Mouse (Mus musculus) inflammation-experienced regulatory T-cells, adult 6 months (primary cell): ENCODE measurements around the gene Osbp. TPM values are rescaled to one million over a fixed set of nuclear protein-coding genes. Genes with fewer than 3 reads are reported as not detected.

Experiments used
- ATAC-seq: one replicate; pipeline ENCODE4 v1.8.0; 2017
- polyA plus RNA-seq, 3 experiments: library from polyadenylated mRNA; unstranded; fragments of 100-300 nt; shearing (Covaris generic); gene quantifications; one replicate each; pipeline ENCODE4 v1.2.1; 2017

The Osbp gene
- polyA plus RNA-seq, 3 experiments from 2014 or later: 7.1 to 8.4 (median 8.3) TPM

DNA sequence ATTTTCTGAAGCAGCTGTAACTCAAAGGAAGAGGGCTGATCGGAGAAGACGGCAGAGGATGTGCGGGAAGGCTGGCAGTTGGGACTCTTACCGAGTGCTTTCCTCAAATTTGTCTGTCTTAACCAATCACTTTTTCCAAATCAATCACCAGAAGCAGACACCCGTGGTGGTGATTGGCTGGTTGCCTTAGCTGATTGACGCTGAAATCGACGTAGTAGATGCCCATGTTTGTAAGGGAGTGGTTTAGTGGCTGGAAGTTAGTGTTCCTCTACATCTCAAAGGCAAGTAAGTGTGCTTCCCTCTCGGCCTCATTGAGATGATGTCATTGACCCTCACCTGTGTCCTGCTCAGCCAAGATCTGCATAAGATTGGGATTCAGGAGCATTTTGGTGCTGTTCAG is 26.3 kb downstream of the Osbp start:
- ATAC-seq: no peak

DNA sequence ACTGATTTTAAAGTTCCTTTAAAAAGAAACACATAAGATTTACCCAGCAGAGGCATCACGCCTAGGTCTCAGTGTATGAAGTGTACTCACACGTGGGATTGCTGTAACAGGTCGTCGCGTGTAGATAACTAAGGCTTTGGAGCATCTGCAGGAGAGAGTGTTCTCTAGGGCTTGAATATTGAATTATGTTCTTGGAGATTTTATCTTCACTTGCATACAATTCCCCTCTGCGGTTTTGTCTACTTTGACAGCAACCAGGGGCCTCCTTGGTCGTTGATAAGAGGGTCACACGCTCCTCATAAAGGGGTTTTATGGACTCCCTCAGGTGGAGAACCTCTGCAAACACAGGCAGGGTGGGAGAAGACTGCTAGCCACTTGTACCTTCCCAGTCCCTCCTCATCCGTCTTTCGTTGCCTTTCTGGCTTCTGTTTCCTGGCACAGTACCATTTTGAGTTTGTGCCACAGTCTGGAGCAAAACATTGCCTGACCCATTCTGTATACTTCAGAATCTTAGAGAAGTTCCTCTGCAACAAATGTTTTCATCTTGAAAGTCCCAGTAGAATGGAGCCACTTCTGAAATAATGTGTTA is 26.8 kb downstream of the Osbp start:
- ATAC-seq: no peak

- ATAC-seq: no peak
Measured at GRCm38 (mm10) chr19:11994703-11995431, 29.1 kb downstream of the Osbp start.

GRCm38 (mm10) chr19:11995722-11996448 is 30.1 kb downstream of the Osbp start:
- no peak for ATAC-seq

GRCm38 (mm10) chr19:12001686-12002085 is 35.9 kb downstream of the Osbp start:
- no peak for ATAC-seq

- ATAC-seq: peak; percentile 45
Measured at GRCm38 (mm10) chr19:12002125-12002524, 36.4 kb downstream of the Osbp start.

GRCm38 (mm10) chr19:12002791-12003190 is 37.0 kb downstream of the Osbp start:
- ATAC-seq: no peak

DNA sequence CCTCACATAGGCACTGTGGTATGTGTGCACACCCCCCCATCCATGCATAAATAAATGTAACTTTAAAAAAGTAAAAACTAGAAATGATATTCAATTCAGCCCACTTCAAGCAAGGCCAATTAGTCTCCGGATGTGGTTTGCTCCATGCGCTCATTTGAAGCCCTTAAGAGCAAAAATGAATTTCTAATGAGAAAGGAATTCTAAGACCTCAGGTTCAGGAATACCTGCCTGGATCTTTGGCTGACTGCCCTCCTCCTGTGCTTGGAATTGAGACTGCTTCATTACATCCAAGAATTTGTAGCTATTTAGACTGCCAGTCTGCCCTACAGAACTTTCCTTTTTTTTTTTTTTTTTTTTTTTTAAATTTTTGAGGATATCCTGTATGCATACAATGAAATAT is 37.8 kb downstream of the Osbp start:
- ATAC-seq: no peak

DNA sequence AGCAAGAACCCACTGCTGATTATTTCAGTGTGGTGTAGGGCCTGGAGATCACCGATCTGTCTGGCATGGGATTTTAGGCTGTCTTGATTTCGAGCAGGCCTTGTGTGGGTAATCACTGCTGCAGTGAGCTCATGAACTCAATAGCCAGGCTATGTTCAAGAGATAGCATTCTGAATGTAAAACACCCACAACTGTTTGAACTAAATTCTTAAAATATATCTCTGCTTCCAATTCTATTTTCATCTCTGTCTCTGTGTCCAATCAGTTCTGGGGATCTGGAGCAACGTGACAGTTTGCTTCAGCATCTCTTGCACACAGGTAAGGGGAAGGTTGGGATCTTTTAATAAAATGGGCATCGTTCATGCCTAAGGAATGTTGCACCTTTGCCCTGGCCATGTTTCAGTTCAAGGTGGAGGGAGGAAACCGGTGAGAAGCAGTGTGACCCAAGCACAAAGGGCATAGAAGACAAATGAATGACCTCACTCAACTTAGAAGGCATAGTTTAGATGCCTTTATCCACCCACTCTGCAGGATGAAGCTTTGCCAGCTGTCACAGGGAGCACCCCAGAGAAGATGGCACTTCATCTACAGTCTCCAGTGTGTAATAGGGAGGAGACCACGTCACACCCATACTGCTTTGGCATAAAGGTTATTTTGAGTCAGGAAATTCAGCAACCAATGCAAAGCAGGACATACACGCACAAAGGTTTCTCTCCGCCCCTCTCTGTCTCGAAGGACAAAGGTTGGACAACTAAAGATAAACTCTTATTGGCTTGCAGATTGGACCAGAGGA is 38.7 kb downstream of the Osbp start:
- no peak for ATAC-seq

DNA sequence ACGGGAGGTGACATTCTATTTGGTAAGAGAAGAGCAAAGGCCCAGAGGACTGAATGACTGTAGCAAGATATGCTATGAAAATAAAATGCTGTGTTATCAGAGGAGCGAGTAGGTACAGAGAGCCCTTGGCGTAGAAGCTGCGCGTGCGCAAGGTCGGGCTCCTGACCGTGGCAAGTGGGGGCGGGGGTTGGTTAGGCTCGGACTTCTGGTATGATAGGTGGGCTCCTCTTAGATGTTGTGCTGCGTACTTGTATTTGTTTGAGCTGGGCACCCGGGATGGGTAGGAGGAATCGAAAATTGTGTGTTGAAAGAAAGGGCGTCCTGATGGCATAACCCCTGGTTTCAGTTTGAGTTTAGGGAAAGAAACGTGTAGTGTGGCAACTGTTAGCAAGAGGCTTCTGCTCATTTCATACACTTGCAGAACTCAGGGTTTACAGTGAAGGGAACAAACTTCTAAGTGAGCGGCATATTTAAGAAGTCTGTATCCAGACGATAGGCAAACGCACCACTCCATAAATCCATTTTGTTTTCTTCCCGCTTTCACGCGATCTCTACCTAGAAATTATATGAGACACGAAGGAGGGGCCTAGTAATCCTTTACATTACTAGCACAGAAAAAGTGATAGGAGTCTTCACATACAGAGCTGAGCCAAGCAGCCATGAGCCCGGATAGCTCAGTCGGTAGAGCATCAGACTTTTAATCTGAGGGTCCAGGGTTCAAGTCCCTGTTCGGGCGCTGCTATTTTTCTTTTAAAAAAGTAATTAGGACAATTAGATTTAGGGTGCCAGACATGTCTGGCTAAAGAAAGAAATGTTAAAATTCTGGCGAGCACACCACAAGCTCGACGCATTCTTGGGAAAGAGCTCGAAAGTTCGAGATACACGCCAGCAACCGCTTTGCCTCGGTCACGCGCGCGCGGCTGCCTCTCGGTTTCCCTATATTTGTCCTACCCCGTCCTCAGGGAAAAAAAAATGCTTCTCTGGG is 39.9 kb downstream of the Osbp start:
- peak; percentile 60 for ATAC-seq

DNA sequence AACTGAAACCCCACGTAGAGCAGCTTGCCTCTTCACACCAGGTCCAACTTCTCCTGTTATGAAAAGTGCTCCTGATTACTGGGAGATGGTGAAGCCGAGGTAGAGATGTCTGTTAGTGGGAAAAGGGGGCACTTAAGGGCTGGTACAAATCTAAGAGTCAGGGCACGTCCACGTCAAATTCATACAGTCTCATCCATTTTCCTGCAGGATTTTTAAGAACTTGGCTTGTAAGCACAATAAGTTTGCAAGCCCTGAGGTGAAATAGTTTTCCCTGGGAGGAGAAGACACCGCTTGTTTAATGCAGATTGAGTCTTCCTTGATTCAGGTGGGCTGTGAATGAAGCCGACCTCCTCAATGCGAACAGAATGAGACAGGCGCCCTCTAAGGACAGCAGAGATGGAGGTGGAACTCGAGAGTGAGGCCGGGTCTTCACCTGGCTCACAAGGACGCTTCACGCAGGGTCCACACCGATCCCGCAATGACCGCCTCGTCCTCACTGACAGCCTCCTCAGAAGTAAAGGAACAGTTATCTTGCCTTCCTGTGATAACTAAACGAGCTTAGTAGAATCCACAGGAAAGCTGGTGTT is 40.7 kb downstream of the Osbp start:
- ATAC-seq: no peak

GRCm38 (mm10) chr19:12007105-12007931 is 41.6 kb downstream of the Osbp start:
- ATAC-seq: no peak

DNA sequence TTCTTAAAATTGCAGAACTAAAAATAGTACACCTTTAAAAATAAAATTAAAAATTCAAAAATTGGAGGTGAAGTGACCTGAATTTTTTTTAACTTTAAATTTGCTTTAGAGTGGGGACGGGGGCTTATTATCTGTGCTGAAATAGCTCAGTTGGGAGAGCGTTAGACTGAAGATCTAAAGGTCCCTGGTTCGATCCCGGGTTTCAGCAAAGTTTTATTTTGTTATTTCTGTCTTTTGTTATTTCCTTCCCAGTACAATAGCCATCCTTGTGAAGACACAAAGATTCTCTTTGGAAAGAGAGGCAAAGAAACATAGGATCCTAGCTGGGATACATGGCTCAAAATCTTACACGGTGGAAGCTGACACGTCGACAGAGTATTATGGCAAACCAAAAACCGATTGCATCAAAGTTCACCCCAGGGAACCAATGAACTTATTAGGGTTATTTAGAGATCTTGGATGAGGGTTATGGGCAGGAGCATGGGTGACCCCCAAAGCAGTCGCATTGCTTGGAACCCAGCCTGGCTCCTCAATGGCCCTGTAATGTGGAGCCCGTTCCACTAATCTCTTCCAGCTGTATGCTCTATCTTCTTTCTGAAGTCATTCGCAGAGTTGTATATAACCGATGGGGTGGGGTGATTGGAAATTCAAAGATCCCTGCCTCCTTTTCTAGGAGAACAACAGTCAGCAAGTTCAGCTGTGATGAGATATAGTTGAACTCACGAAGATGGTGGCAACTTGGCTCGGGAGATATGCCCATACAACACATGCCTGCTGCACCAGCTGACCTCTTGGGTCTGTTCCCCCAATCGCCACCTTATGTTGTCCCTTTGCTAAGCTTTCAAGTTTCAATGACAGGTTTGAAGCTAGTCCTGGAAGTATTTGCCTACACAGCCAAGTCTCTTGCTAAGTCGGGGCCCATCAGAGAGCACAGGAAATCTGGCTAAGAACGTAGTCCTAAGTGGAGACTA is 43.0 kb downstream of the Osbp start:
- ATAC-seq: no peak

- ATAC-seq: peak; percentile 11
Measured at GRCm38 (mm10) chr19:12009501-12010280, 44.0 kb downstream of the Osbp start.

DNA sequence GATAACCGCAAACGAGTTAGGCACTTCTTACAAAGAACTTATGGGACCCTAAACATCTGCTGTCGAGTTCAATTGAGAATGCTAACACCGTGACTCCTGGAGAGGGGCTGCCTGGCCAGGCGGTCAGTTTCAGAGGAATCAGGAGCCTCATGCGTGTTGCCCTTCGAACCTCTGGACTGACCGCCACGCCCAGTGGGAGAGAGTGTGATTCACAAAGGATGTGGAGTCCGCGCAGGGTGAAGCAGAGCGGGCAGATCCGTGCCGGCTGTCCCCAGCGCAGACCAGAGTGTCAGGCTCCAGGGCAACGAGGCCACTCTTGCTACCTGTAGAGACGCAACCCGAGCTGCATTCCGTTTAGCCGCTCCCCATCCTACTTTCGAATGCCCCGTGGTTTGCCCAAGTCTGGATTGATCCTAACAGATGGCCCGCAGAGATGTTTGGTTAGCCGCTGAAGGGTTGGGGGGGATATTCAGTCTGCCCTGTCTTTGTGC is 44.6 kb downstream of the Osbp start:
- ATAC-seq: no peak

DNA sequence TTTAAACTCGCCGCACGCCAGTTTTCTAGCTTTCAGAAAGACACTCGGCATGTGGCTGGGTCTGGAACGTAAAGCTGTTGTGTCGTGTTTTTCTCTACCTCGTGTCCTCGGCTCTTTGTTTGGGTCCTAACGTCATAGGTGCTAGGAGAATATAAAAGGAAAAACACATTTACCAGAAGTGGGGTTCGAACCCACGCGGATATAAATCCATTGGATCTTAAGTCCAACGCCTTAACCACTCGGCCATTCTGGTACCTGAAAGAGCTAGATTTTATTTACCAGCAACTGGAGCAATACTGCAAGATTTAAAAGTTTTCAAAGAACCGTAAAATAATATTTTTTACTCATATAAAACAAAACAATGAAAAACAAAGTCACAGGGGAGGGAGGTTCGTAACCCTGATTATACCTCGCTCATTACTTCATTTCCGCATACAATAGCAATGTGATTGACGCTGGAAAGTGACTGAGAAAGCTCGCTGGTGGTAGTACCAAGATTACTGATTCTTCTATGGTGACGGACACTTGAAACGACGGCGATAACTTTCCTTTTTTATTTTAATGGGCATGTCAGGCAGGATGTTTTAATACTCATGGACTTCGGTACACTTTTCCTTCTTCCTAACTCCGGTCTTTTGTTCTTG is 45.3 kb downstream of the Osbp start:
- peak; percentile 28 for ATAC-seq
